Mouse (Mus musculus) embryonic facial prominence, embryonic 15.5 days (tissue): ENCODE results near the gene Ccdc151. TPM values are rescaled to one million over a fixed set of nuclear protein-coding genes. Genes with fewer than 3 reads are reported as not detected.

ENCODE experiments used
- ATAC-seq: fragments of 200-750 bp; cut with Nextera tagmentation; 2 replicates; pipeline ENCODE4 v1.8.0; 2017; ENCODE audit warnings: low read depth, moderate TSS enrichment; ENCODE audit not compliant: insufficient number of reproducible peaks, low FRiP score, low TSS enrichment
- H3K27ac ChIP-seq: fragments of 300-500 bp; sonication (generic); replicated peaks from 2 replicates; pipeline ENCODE4 v1.5.1; 2015; ENCODE audit warnings: mild to moderate bottlenecking, inconsistent platforms
- H3K27me3 ChIP-seq: fragments of 300-500 bp; sonication (generic); 2 replicates; pipeline ENCODE4 v1.6.1; 2015; ENCODE audit warnings: inconsistent platforms
- H3K36me3 ChIP-seq: fragments of 300-500 bp; sonication (generic); 2 replicates; pipeline ENCODE4 v1.6.1; 2015; ENCODE audit warnings: mild to moderate bottlenecking, inconsistent platforms
- H3K4me1 ChIP-seq: fragments of 300-500 bp; sonication (generic); 2 replicates; pipeline ENCODE4 v1.6.1; 2015; ENCODE audit warnings: inconsistent platforms
- H3K4me2 ChIP-seq: fragments of 300-500 bp; sonication (generic); replicated peaks from 2 replicates; pipeline ENCODE4 v1.6.1; 2015; ENCODE audit warnings: mild to moderate bottlenecking, inconsistent platforms
- H3K4me3 ChIP-seq: fragments of 300-500 bp; sonication (generic); replicated peaks from 2 replicates; pipeline ENCODE4 v1.5.1; 2015; ENCODE audit warnings: mild to moderate bottlenecking, inconsistent platforms
- H3K9ac ChIP-seq: fragments of 300-500 bp; sonication (generic); 2 replicates; pipeline ENCODE4 v1.6.1; 2015; ENCODE audit warnings: inconsistent platforms
- H3K9me3 ChIP-seq: fragments of 300-500 bp; sonication (generic); replicated peaks from 2 replicates; pipeline ENCODE4 v1.6.1; 2016; ENCODE audit warnings: inconsistent platforms
- WGBS: fragments of 180-500 bp; shearing (Covaris S2); methylation state at CpG from one replicate; pipeline ENCODE4 v1.1.7; 2015; 5-methylcytosine and 5-hydroxymethylcytosine counted together
- polyA plus RNA-seq: library from polyadenylated mRNA; unstranded; fragments of >200 nt; fragmentation: Nextera tagmentation; extraction: Ambion mirVana; gene quantifications from 2 replicates; pipeline ENCODE4 v1.2.1, GENCODE M21; 2015

Gene Ccdc151
- polyA plus RNA-seq, 1 experiment from 2014 or later: 11.3 TPM

- H3K9ac ChIP-seq: no peak overlapping the region
- no peaks in the 10 kb centered on the region for H3K36me3 ChIP-seq
- H3K27ac ChIP-seq: no peak overlapping the region
- H3K4me2 ChIP-seq: no peak overlapping the region
- no peaks in the 10 kb centered on the region for H3K4me1 ChIP-seq
- no peaks in the 10 kb centered on the region for H3K9me3 ChIP-seq
- WGBS: 87% methylated on average over 4 of the region's 4 CpGs
- no peak for ATAC-seq
- no peak overlapping the region for H3K4me3 ChIP-seq
- no peaks in the 10 kb centered on the region for H3K27me3 ChIP-seq
Observed at GRCm38 (mm10) chr9:21969304-21969703, 33.1 kb downstream of the Ccdc151 start.

GRCm38 (mm10) chr9:21968883-21969282 lies 33.6 kb downstream of the Ccdc151 start:
- H3K4me3 ChIP-seq: no peak overlapping the region

GRCm38 (mm10) chr9:21963417-21963816 lies 39.0 kb downstream of the Ccdc151 start, which contains the start of gene Epor:
TSS of gene Epor (minus strand) at chr9:21963506.
- no peak for ATAC-seq
- Histone ChIP-seq H3K4me3 (peak within 1 kb of the TSS; percentile 47), H3K4me2 (peak within 1 kb of the TSS; percentile 78), H3K4me1 (peaks cover 34% of the 10 kb centered on the region), H3K27me3 (peaks cover 42% of the 10 kb centered on the region), H3K9ac (peak within 1 kb of the TSS; percentile 21; the same call in 1 of the 2 replicates), H3K36me3 (no peaks in the 10 kb centered on the region), H3K27ac (no peak within 1 kb of the TSS), H3K9me3 (no peaks in the 10 kb centered on the region)
- WGBS: 19% methylated on average over 8 of the region's 8 CpGs

More at GRCm38 (mm10) chr9:21968883-21969282, 33.6 kb downstream of the Ccdc151 start:
- H3K4me1 ChIP-seq: no peaks in the 10 kb centered on the region
- WGBS: 62% methylated on average over 6 of the region's 6 CpGs
- H3K9me3 ChIP-seq: no peaks in the 10 kb centered on the region
- no peak overlapping the region for H3K9ac ChIP-seq
- H3K36me3 ChIP-seq: no peaks in the 10 kb centered on the region
- H3K4me2 ChIP-seq: no peak overlapping the region
- no peaks in the 10 kb centered on the region for H3K27me3 ChIP-seq
- ATAC-seq: no peak
- H3K27ac ChIP-seq: no peak overlapping the region

GRCm38 (mm10) chr9:21962416-21963059 lies 39.9 kb downstream of the Ccdc151 start:
- Histone ChIP-seq H3K27me3 (peaks cover 42% of the 10 kb centered on the region), H3K9me3 (no peaks in the 10 kb centered on the region), H3K4me2 (peak overlapping the region; percentile 78), H3K36me3 (no peaks in the 10 kb centered on the region), H3K4me1 (peaks cover 34% of the 10 kb centered on the region), H3K4me3 (peak overlapping the region; percentile 47), H3K9ac (peak overlapping the region; percentile 21; the same call in 1 of the 2 replicates), H3K27ac (no peak overlapping the region)
- 2% methylated on average over 34 of the region's 34 CpGs for WGBS
- peak; percentile 62 for ATAC-seq

GRCm38 (mm10) chr9:21962010-21962409 lies 40.4 kb downstream of the Ccdc151 start:
- H3K9ac ChIP-seq: no peak overlapping the region
- no peaks in the 10 kb centered on the region for H3K36me3 ChIP-seq
- peaks cover 34% of the 10 kb centered on the region for H3K4me1 ChIP-seq
- H3K4me3 ChIP-seq: peak overlapping the region; percentile 47
- peaks cover 42% of the 10 kb centered on the region for H3K27me3 ChIP-seq
- ATAC-seq: no peak
- no peaks in the 10 kb centered on the region for H3K9me3 ChIP-seq
- under 1% methylated on average over 15 of the region's 15 CpGs for WGBS
- H3K4me2 ChIP-seq: peak overlapping the region; percentile 78
- H3K27ac ChIP-seq: no peak overlapping the region

GRCm38 (mm10) chr9:21961366-21961980 lies 41.0 kb downstream of the Ccdc151 start:
- no peaks in the 10 kb centered on the region for H3K9me3 ChIP-seq
- H3K27ac ChIP-seq: no peak overlapping the region
- peaks cover 38% of the 10 kb centered on the region for H3K4me1 ChIP-seq
- peak overlapping the region; percentile 78 for H3K4me2 ChIP-seq
- H3K27me3 ChIP-seq: peaks cover 42% of the 10 kb centered on the region
- ATAC-seq: no peak
- H3K4me3 ChIP-seq: peak overlapping the region; percentile 47
- no peaks in the 10 kb centered on the region for H3K36me3 ChIP-seq
- no peak overlapping the region for H3K9ac ChIP-seq
- 2% methylated on average over 35 of the region's 35 CpGs for WGBS

- Histone ChIP-seq H3K27ac (no peak overlapping the region), H3K4me2 (no peak overlapping the region), H3K4me3 (no peak overlapping the region), H3K36me3 (no peaks in the 10 kb centered on the region), H3K4me1 (peaks cover 41% of the 10 kb centered on the region), H3K9me3 (no peaks in the 10 kb centered on the region), H3K27me3 (peaks cover 42% of the 10 kb centered on the region), H3K9ac (no peak overlapping the region)
- 13% methylated on average over 26 of the region's 26 CpGs for WGBS
- no peak for ATAC-seq
Observed at GRCm38 (mm10) chr9:21960558-21961208, 41.8 kb downstream of the Ccdc151 start.

- no peak overlapping the region for H3K4me3 ChIP-seq
- H3K9ac ChIP-seq: no peak overlapping the region
- H3K4me1 ChIP-seq: peaks cover 41% of the 10 kb centered on the region
- H3K4me2 ChIP-seq: no peak overlapping the region
- peaks cover 42% of the 10 kb centered on the region for H3K27me3 ChIP-seq
- H3K9me3 ChIP-seq: no peaks in the 10 kb centered on the region
- no peak overlapping the region for H3K27ac ChIP-seq
- no peaks in the 10 kb centered on the region for H3K36me3 ChIP-seq
- 50% methylated on average over 9 of the region's 9 CpGs for whole genome bisulfite sequencing
- no peak for ATAC-seq
Observed at GRCm38 (mm10) chr9:21960135-21960534, 42.3 kb downstream of the Ccdc151 start.

- Histone ChIP-seq H3K27me3 (peaks cover 42% of the 10 kb centered on the region), H3K9me3 (no peaks in the 10 kb centered on the region), H3K4me1 (peaks cover 41% of the 10 kb centered on the region), H3K27ac (no peak overlapping the region), H3K4me3 (no peak overlapping the region), H3K4me2 (no peak overlapping the region), H3K36me3 (no peaks in the 10 kb centered on the region), H3K9ac (no peak overlapping the region)
- 81% methylated on average over 7 of the region's 7 CpGs for WGBS
- no peak for ATAC-seq
Observed at GRCm38 (mm10) chr9:21959244-21959643, 43.2 kb downstream of the Ccdc151 start.

GRCm38 (mm10) chr9:21958372-21958771 lies 44.1 kb downstream of the Ccdc151 start:
- no peak for ATAC-seq
- H3K27me3 ChIP-seq: peaks cover 41% of the 10 kb centered on the region
- WGBS: 84% methylated on average over 5 of the region's 5 CpGs

GRCm38 (mm10) chr9:21955570-21956281 lies 46.7 kb downstream of the Ccdc151 start, which contains the start of gene Swsap1:
TSS of gene Swsap1 (plus strand) at chr9:21955755.
- Histone ChIP-seq H3K4me2 (peak within 1 kb of the TSS; percentile 63), H3K4me1 (peaks cover 11% of the 10 kb centered on the region), H3K9me3 (no peaks in the 10 kb centered on the region), H3K27ac (peak within 1 kb of the TSS; percentile 93), H3K36me3 (no peaks in the 10 kb centered on the region), H3K27me3 (peaks cover 15% of the 10 kb centered on the region), H3K4me3 (peak within 1 kb of the TSS; percentile 85), H3K9ac (peak within 1 kb of the TSS; percentile 62)
- under 1% methylated on average over 54 of the region's 54 CpGs for WGBS
- ATAC-seq: peak; percentile 98

More at GRCm38 (mm10) chr9:21958372-21958771, 44.1 kb downstream of the Ccdc151 start:
- peaks cover 37% of the 10 kb centered on the region for H3K4me1 ChIP-seq
- H3K4me3 ChIP-seq: no peak overlapping the region
- no peaks in the 10 kb centered on the region for H3K9me3 ChIP-seq
- no peak overlapping the region for H3K9ac ChIP-seq
- H3K36me3 ChIP-seq: no peaks in the 10 kb centered on the region
- no peak overlapping the region for H3K4me2 ChIP-seq
- no peak overlapping the region for H3K27ac ChIP-seq
